Mouse (Mus musculus) midbrain, postnatal 0 days (tissue): ENCODE results near the gene Twf2. TPM values are rescaled to one million over a fixed set of nuclear protein-coding genes. Genes with fewer than 3 reads are reported as not detected.

Experiments used
- ATAC-seq: fragments of 200-750 bp; cut with Nextera tagmentation; 2 replicates; pipeline ENCODE4 v1.8.0; 2017; ENCODE audit warnings: moderate number of reproducible peaks, mild to moderate bottlenecking, moderate TSS enrichment, moderate library complexity; ENCODE audit not compliant: low FRiP score
- DNase-seq: peaks from one replicate; pipeline ENCODE4 v3.0.0-alpha.2; 2015; ENCODE audit warnings: low spot score
- H3K27ac ChIP-seq: fragments of 300-500 bp; sonication (generic); 2 replicates; pipeline ENCODE4 v1.5.1; 2014; ENCODE audit warnings: low read depth, mild to moderate bottlenecking, low read length, mixed read lengths
- H3K27me3 ChIP-seq: fragments of 300-500 bp; sonication (generic); 2 replicates; pipeline ENCODE4 v1.6.1; 2014; ENCODE audit warnings: low read length, control low read depth, mixed read lengths; ENCODE audit not compliant: insufficient read depth
- H3K36me3 ChIP-seq: fragments of 300-500 bp; sonication (generic); 2 replicates; pipeline ENCODE4 v1.6.1; 2014; ENCODE audit warnings: low read length, control low read depth, mixed read lengths; ENCODE audit not compliant: insufficient read depth
- H3K4me1 ChIP-seq: fragments of 300-500 bp; sonication (generic); 2 replicates; pipeline ENCODE4 v1.6.1; 2014; ENCODE audit warnings: mild to moderate bottlenecking, control low read depth, antibody characterized with exemption, low read length, mixed read lengths; ENCODE audit not compliant: insufficient read depth
- H3K4me2 ChIP-seq: fragments of 300-500 bp; sonication (generic); 2 replicates; pipeline ENCODE4 v1.6.1; 2014; ENCODE audit warnings: low read depth, mild to moderate bottlenecking, low read length, mixed read lengths; ENCODE audit not compliant: poor library complexity, severe bottlenecking
- H3K4me3 ChIP-seq: fragments of 300-500 bp; sonication (generic); 2 replicates; pipeline ENCODE4 v1.5.1; 2014; ENCODE audit warnings: low read depth, mild to moderate bottlenecking, low read length, moderate library complexity
- H3K9ac ChIP-seq: fragments of 300-500 bp; sonication (generic); replicated peaks from 2 replicates; pipeline ENCODE4 v1.6.1; 2014; ENCODE audit warnings: mild to moderate bottlenecking, low read length, moderate library complexity, mixed read lengths; ENCODE audit not compliant: poor library complexity, severe bottlenecking
- H3K9me3 ChIP-seq: fragments of 300-500 bp; sonication (generic); 2 replicates; pipeline ENCODE4 v1.6.1; 2016; ENCODE audit warnings: low read length, control low read depth
- CTCF ChIP-seq: IDR thresholded peaks from 2 replicates; pipeline ENCODE4 v1.5.1; 2016; ENCODE audit warnings: antibody characterized with exemption, mild to moderate bottlenecking
- WGBS: fragments of 180-500 bp; shearing (Covaris S2); extraction: QIAGEN DNeasy Blood & Tissue Kit; methylation state at CpG from one replicate; pipeline ENCODE4 v1.1.7; 2014; 5-methylcytosine and 5-hydroxymethylcytosine counted together
- polyA plus RNA-seq: library from polyadenylated mRNA; unstranded; fragments of >200 nt; fragmentation: Nextera tagmentation; extraction: Ambion mirVana; gene quantifications from 2 replicates; pipeline ENCODE4 v1.2.1, GENCODE M21; 2015
- total RNA-seq: library from RNA; depleted of rRNA; stranded (reverse); fragments of >200 nt; gene quantifications from 2 replicates; pipeline ENCODE4 v1.2.3, GENCODE M21; 2014

Gene Twf2
- total and polyA plus RNA-seq, 2 experiments from 2014 or later, result 41.6 to 78.3 TPM

DNA sequence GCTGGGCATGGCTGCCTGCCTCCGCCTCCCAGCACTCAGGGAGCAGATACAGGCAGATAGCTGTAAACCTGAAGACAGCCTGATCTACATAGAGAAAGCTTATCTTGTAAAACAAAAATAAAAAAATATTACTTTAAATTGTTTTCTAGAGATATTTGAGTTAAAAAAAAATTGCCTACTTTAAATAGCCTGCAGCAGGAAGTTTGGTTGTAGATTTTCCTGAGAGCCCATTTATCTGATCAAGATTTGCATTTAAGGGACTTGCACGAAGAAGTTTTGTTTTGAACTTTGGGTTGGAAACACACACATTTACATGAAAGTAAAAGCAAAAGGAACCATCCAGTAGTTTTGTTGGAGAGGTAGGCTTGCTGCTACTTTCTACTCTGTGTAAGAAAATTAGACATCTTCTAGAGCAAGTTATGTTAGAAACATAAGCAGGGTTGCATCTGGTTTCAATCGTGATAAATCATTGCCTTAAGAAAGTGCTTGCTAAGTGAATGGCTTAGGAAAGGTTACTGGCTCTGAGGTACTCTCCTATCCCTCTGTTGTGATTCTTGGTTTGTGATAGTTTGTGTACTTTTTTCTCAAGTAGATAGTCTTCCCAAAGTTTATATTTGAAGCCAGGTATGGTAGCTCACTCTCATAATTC lies 27.2 kb upstream of the Twf2 start:
- DNase-seq, result no peak
- ATAC-seq, result no peak
- WGBS, result 74% methylated on average over 3 of the region's 3 CpGs
- Histone ChIP-seq H3K9me3 (no peaks in the 10 kb centered on the region), H3K4me3 (no peak overlapping the region), H3K4me2 (no peak overlapping the region), H3K36me3 (peaks cover 19% of the 10 kb centered on the region), H3K9ac (no peak overlapping the region), H3K27ac (no peak overlapping the region), H3K4me1 (peaks cover 18% of the 10 kb centered on the region), H3K27me3 (no peaks in the 10 kb centered on the region)
- TF ChIP-seq CTCF, result no peak

DNA sequence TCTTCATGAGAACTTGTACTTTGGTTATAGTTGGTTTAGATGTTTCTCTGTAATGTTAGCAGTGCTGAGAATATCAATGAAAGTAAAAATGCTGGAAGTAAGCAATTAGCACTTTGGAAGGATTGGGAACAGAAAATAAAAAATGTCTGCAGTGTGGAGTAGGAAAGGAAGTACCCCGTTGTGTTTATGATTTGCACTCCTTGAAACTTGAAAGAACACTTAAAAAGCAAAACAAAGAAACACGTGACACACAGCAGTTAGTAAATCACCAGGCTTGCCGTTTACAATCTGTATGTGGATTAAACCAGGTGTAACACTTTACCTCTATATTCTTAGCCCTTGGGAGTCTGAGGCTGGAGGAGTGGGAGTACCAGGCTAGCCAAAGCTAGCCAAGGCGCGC lies 26.1 kb upstream of the Twf2 start:
- H3K36me3 ChIP-seq, result peaks cover 26% of the 10 kb centered on the region
- TF ChIP-seq CTCF, result no peak
- WGBS, result 85% methylated on average over 5 of the region's 5 CpGs

DNA sequence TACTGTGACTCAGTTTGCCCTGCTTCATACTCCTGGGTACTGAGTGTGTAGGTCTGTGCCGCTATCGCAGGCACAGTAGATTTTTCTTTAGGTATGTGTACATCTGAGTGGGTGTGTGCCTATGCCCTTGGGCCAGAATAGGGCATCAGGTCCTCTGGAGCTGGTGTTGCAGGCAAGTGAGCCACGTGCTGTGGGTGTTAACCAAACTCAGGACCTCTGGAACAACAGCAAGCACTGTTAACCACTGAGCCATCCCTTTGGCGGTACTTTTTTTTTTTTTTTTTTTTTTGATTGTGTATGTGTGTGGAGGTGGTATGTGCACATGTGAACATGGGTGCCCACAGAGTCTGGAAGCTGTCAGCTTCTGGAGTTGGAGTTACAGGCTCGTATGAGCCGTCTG lies 25.1 kb upstream of the Twf2 start:
- Histone ChIP-seq H3K27ac (no peak overlapping the region), H3K9me3 (no peaks in the 10 kb centered on the region), H3K27me3 (no peaks in the 10 kb centered on the region), H3K4me3 (no peak overlapping the region), H3K36me3 (peaks cover 35% of the 10 kb centered on the region), H3K9ac (no peak overlapping the region), H3K4me1 (peaks cover 18% of the 10 kb centered on the region), H3K4me2 (no peak overlapping the region)
- no peak for DNase-seq
- ATAC-seq, result no peak
- TF ChIP-seq CTCF, result no peak
- 93% methylated on average over 6 of the region's 6 CpGs for WGBS

More for the DNA sequence above, 26.1 kb upstream of the Twf2 start:
- Histone ChIP-seq H3K9me3 (no peaks in the 10 kb centered on the region), H3K4me1 (peaks cover 18% of the 10 kb centered on the region), H3K4me3 (no peak overlapping the region), H3K4me2 (no peak overlapping the region), H3K9ac (no peak overlapping the region), H3K27ac (no peak overlapping the region), H3K27me3 (no peaks in the 10 kb centered on the region)
- DNase-seq (no peak), ATAC-seq (no peak)

DNA sequence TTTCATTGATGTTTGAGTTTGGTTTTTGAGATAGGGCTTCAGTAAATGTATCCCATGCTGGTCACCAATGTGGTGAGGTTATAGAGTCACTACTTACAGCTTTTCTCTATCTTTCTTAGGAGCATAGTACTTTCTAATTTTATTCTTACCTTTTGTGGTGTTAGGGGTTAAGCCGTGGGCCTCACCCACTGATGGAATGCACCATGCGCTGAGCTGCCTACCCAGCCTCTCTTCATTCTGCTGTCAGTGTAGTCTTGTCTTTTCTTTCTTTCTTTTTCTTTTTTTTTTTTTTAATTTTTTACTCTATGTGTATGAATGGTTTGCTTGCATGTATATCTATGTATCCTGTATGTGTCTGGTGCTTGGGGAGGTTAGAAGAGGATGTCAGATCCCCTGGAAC lies 23.5 kb upstream of the Twf2 start:
- H3K9me3 ChIP-seq, result no peaks in the 10 kb centered on the region
- no peaks in the 10 kb centered on the region for H3K27me3 ChIP-seq
- H3K27ac ChIP-seq, result no peak overlapping the region
- no peak overlapping the region for H3K4me2 ChIP-seq
- no peak overlapping the region for H3K4me3 ChIP-seq
- no peak overlapping the region for H3K9ac ChIP-seq
- no peak for TF ChIP-seq CTCF
- ATAC-seq (no peak), DNase-seq (no peak)
- H3K4me1 ChIP-seq, result peaks cover 7% of the 10 kb centered on the region; the same call in 1 of the 2 replicates
- WGBS, result 84% methylated on average over 2 of the region's 2 CpGs
- H3K36me3 ChIP-seq, result peaks cover 50% of the 10 kb centered on the region

DNA sequence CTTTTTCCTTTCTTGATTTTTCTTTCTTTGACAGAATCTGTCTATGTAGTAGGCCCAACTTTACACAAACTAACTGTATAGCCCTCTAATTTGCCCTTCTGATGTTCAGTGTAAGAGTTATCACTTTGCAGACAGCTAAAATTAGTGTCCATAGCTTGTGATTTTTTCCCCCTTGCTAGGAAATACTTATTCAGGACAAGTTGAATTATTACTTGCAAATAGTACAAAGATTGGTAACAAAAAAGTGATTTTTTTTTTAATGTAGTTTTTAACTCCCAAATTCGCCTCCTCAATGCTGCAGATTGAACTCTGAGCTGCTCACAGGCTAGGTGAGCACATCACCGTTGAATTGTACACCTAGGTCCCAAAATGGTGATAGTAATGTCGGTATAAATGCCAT lies 22.9 kb upstream of the Twf2 start:
- no peak overlapping the region for H3K4me2 ChIP-seq
- DNase-seq (no peak), ATAC-seq (no peak)
- no peaks in the 10 kb centered on the region for H3K27me3 ChIP-seq
- WGBS, result 96% methylated on average over 3 of the region's 3 CpGs
- no peak overlapping the region for H3K9ac ChIP-seq
- H3K27ac ChIP-seq, result no peak overlapping the region
- H3K4me1 ChIP-seq, result peaks cover 2% of the 10 kb centered on the region; the same call in 1 of the 2 replicates
- TF ChIP-seq CTCF, result no peak
- H3K36me3 ChIP-seq, result peaks cover 55% of the 10 kb centered on the region
- H3K4me3 ChIP-seq, result no peak overlapping the region
- no peaks in the 10 kb centered on the region for H3K9me3 ChIP-seq

DNA sequence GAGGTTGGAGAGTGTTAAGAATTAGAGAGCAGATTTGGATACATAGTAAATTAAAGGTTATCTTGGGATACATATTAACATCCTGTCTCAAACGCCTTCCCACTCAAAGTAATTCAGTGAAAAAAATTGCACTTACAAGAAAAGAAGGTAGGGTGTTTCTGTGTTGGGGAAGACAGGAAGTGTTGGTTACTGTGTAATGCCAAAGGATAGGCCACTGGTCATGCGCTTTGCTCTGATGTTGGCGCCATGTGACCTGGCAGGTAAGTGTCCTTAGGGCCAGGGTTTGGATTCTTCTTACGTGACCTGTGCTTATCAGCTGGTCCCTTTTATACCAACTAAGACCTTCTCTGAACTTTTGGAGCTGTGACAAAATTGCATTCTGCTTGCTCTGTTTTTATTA lies 20.8 kb upstream of the Twf2 start:
- ATAC-seq (no peak), DNase-seq (no peak)
- no peak overlapping the region for H3K4me2 ChIP-seq
- H3K9me3 ChIP-seq, result no peaks in the 10 kb centered on the region
- no peak overlapping the region for H3K9ac ChIP-seq
- TF ChIP-seq CTCF, result no peak
- H3K4me1 ChIP-seq, result no peaks in the 10 kb centered on the region
- 95% methylated on average over 4 of the region's 4 CpGs for WGBS
- H3K27me3 ChIP-seq, result no peaks in the 10 kb centered on the region
- no peak overlapping the region for H3K4me3 ChIP-seq
- H3K36me3 ChIP-seq, result peaks cover 68% of the 10 kb centered on the region
- no peak overlapping the region for H3K27ac ChIP-seq
